Mouse (Mus musculus) lung, postnatal 0 days (tissue): ENCODE measurements around the gene Akap12. TPM values are rescaled to one million over a fixed set of nuclear protein-coding genes. Genes with fewer than 3 reads are reported as not detected.

ENCODE experiments used
- ATAC-seq: fragments of 200-750 bp; cut with Nextera tagmentation; 2 replicates; pipeline ENCODE4 v1.8.0; 2017; ENCODE audit warnings: moderate library complexity
- DNase-seq: peaks from one replicate; pipeline ENCODE4 v3.0.0-alpha.2; 2016; ENCODE audit warnings: low spot score
- H3K27ac ChIP-seq: fragments of 300-500 bp; sonication (generic); 2 replicates; pipeline ENCODE4 v1.5.1; 2014; ENCODE audit warnings: antibody characterized with exemption, mild to moderate bottlenecking, low read length, mixed read lengths
- H3K27me3 ChIP-seq: fragments of 300-500 bp; sonication (generic); replicated peaks from 2 replicates; pipeline ENCODE4 v1.6.1; 2014; ENCODE audit warnings: low read length, mixed read lengths; ENCODE audit not compliant: insufficient read depth
- H3K36me3 ChIP-seq: fragments of 300-500 bp; sonication (generic); 2 replicates; pipeline ENCODE4 v1.6.1; 2014; ENCODE audit warnings: low read length, mixed read lengths; ENCODE audit not compliant: insufficient read depth
- H3K4me1 ChIP-seq: fragments of 300-500 bp; sonication (generic); 2 replicates; pipeline ENCODE4 v1.6.1; 2014; ENCODE audit warnings: antibody characterized with exemption, low read depth, low read length, mixed read lengths; ENCODE audit not compliant: insufficient read depth
- H3K4me2 ChIP-seq: fragments of 300-500 bp; sonication (generic); replicated peaks from 2 replicates; pipeline ENCODE4 v1.6.1; 2014; ENCODE audit warnings: low read depth, mild to moderate bottlenecking, low read length, moderate library complexity, mixed read lengths
- H3K4me3 ChIP-seq: fragments of 300-500 bp; sonication (generic); 2 replicates; pipeline ENCODE4 v1.5.1; 2014; ENCODE audit warnings: low read depth, low read length
- H3K9ac ChIP-seq: fragments of 300-500 bp; sonication (generic); replicated peaks from 2 replicates; pipeline ENCODE4 v1.6.1; 2014; ENCODE audit warnings: low read depth, mild to moderate bottlenecking
- H3K9me3 ChIP-seq: fragments of 300-500 bp; sonication (generic); 2 replicates; pipeline ENCODE4 v1.6.1; 2016; ENCODE audit warnings: low read length, mixed read lengths
- CTCF ChIP-seq: IDR thresholded peaks from 2 replicates; pipeline ENCODE4 v1.5.1; 2016; ENCODE audit warnings: antibody characterized with exemption, mild to moderate bottlenecking
- EP300 ChIP-seq: IDR thresholded peaks from 2 replicates; pipeline ENCODE4 v1.6.1; 2016; ENCODE audit warnings: antibody characterized with exemption, mild to moderate bottlenecking, control low read depth
- WGBS: fragments of 180-500 bp; shearing (Covaris S2); extraction: QIAGEN DNeasy Blood & Tissue Kit; methylation state at CpG from one replicate; pipeline ENCODE4 v1.1.7; 2014; 5-methylcytosine and 5-hydroxymethylcytosine counted together
- polyA plus RNA-seq: library from polyadenylated mRNA; unstranded; fragments of >200 nt; fragmentation: Nextera tagmentation; extraction: Ambion mirVana; gene quantifications from 2 replicates; pipeline ENCODE4 v1.2.1, GENCODE M21; 2015

Gene Akap12
- polyA plus RNA-seq, 1 experiment from 2014 or later, result 49.7 TPM

DNA sequence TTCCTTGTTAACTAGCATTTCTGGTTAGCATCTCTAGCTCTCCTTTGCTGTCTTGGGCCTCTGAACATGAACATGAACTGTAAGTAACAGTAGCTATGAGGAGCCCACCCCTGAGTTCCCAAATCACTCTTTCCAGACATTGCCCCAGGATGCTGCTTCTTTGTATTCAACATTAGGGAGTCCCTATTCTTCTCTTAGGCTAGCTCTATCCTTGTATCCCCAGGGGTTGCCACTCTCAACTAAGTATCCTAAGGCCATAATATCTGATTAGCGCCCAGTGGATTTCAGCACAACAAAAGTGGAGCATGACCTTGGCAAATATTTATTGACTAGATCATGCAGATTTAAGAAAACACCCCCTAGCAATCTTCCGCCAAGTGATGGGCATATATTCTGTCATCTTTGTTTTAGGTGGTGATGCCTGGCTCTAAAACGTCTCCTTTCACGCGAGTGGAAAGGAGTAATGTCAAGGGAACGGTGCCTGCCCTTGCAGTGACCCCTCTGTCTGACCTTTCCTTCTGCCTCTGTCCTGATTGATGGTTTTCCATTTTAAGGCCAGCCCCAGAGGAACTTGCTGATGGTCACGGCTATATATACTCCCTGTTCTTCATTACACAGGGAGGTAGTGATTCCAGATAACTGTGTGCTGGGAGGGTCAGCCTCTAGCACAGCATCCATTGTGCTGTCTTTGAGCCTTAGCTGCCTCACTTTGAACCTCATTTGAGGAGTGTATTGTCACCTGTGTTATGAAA lies 66.2 kb downstream of the Akap12 start:
- WGBS, result 69% methylated on average over 7 of the region's 7 CpGs
- TF ChIP-seq CTCF (no peak), EP300 (no peak)
- no peaks in the 10 kb centered on the region for H3K27me3 ChIP-seq
- H3K4me1 ChIP-seq, result no peaks in the 10 kb centered on the region
- H3K27ac ChIP-seq, result no peak overlapping the region
- no peak overlapping the region for H3K9ac ChIP-seq
- H3K4me3 ChIP-seq, result no peak overlapping the region
- ATAC-seq (no peak), DNase-seq (no peak)
- no peak overlapping the region for H3K4me2 ChIP-seq
- H3K36me3 ChIP-seq, result no peaks in the 10 kb centered on the region
- no peaks in the 10 kb centered on the region for H3K9me3 ChIP-seq

DNA sequence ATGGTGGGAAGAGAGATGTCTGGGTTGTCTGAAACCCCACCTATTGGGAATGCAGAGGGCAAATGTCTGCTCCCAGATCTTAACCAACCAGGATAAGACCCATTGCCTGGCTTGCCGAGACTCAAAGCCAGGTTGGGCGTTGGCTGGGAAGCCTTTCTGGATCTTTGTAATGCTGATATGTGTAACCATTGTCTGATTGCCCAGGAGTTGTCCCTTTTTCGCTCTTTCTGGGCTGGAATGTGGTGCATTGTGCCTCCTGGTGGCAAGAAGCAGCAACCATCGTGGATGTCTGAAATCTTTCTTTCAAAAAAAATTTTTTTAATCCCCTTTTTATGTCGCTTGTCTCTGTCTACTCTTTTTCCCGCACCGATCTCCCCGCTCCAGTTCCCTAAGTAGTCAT lies 67.1 kb downstream of the Akap12 start:
- Histone ChIP-seq H3K4me3 (no peak overlapping the region), H3K9ac (peak overlapping the region; percentile 52; the same call in 1 of the 2 replicates), H3K27ac (peak overlapping the region; percentile 63; the same call in 1 of the 2 replicates), H3K27me3 (no peaks in the 10 kb centered on the region), H3K4me1 (no peaks in the 10 kb centered on the region), H3K4me2 (peak overlapping the region; percentile 61), H3K9me3 (no peaks in the 10 kb centered on the region), H3K36me3 (no peaks in the 10 kb centered on the region)
- TF ChIP-seq EP300 (peak; percentile 40; the same call in 1 of the 2 replicates), CTCF (peak; percentile 89)
- 8% methylated on average over 8 of the region's 8 CpGs for WGBS
- ATAC-seq (0 out of 2 replicates have a peak, but pooled peaks have one; percentile 24), DNase-seq (peak; percentile 87)

DNA sequence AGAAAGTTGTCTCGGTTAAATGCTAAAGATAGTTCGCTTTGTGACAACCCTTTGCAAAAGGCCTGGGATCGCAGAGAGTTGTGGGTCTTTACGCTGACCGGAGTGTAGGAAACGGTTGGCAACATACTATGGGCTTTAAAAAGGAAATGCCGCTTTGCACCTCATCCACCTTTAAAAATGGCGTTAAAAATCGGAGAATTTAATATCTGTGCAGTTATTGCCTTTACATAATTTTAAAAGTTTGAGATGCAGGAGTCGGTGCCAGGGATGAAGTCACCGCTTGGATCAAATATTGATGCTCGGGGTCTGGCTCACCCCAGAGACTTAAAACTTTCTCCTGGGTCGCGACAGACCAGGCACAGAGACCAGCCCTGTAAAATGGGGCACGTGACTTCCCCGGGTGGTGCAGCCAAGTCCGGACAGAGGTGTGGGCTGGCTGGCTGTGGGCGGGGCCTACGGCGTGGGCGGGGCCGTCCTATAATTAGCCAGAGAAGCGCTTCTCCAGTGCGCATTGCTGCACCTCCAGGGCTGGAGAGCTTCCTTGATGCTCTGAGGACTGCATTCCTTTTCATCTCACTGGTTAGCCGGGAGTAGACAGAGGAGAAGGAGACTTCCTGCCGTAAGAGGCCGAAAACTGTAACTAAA lies 68.0 kb downstream of the Akap12 start:
- WGBS, result 3% methylated on average over 27 of the region's 27 CpGs
- Histone ChIP-seq H3K27ac (peak overlapping the region; percentile 63), H3K4me2 (peak overlapping the region; percentile 61), H3K36me3 (no peaks in the 10 kb centered on the region), H3K9ac (peak overlapping the region; percentile 52), H3K4me1 (no peaks in the 10 kb centered on the region), H3K4me3 (peak overlapping the region; percentile 49), H3K9me3 (no peaks in the 10 kb centered on the region), H3K27me3 (no peaks in the 10 kb centered on the region)
- ATAC-seq (peak; percentile 96), DNase-seq (peak; percentile 90)
- TF ChIP-seq CTCF (no peak), EP300 (no peak)

DNA sequence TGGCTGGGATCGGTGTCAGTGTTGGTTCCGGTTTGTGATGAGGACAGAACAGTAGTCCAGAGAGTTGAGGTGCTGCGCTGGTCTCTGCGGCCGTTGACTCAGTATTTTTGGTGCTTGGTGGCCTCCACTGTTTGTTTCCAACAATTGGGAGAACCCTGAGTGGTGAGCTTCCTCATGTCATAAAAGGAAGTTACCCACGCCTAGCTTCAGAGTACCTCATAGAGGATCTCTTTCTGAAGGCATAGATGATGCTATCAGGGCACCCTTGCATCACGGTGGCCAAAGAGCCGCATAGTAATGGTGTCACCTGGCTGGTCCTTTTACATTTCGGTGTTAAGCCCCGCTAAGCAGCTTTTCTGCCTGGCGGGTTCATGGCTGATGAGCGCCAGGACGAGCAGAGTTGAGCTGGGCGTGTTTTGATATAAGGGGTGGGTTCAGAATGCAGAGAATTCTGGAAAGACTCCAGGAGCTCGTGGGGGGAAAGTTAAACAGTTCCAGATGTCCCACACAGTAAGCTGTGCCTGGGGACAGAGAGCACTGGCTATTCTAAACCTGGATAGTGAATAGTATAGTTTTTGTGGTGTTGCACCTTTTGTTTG lies 72.8 kb downstream of the Akap12 start:
- TF ChIP-seq CTCF (no peak), EP300 (no peak)
- 0 out of 2 replicates have a peak overlapping the region, but pooled peaks have one; percentile 0 for H3K4me3 ChIP-seq
- H3K4me1 ChIP-seq, result no peaks in the 10 kb centered on the region
- H3K36me3 ChIP-seq, result no peaks in the 10 kb centered on the region
- no peak overlapping the region for H3K27ac ChIP-seq
- peak; percentile 72 for DNase-seq
- H3K9me3 ChIP-seq, result no peaks in the 10 kb centered on the region
- H3K9ac ChIP-seq, result no peak overlapping the region
- H3K4me2 ChIP-seq, result peak overlapping the region; percentile 6; the same call in 1 of the 2 replicates
- 29% methylated on average over 15 of the region's 15 CpGs for WGBS
- H3K27me3 ChIP-seq, result no peaks in the 10 kb centered on the region
- ATAC-seq, result peak; percentile 39

DNA sequence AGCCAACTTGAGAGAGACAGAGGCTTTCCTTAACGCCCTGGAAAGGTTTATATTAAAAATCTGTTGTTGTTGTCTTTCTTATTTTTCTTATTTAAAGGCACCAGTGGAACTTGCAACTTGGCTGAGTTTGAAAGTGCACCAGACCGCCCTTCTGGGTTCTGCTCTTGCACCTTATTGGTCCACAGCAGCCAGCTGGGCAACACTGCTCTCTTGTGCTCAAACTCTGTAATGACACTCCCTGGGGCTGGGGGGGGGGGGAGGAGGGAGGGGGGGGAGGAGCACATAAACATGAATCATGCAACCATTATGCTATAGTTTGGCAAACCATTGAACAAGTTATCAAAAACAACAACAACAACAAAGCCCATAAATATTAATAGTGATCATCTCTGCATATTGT lies 75.2 kb downstream of the Akap12 start:
- Histone ChIP-seq H3K4me3 (no peak overlapping the region), H3K27ac (no peak overlapping the region), H3K36me3 (no peaks in the 10 kb centered on the region), H3K9ac (no peak overlapping the region), H3K27me3 (no peaks in the 10 kb centered on the region), H3K4me1 (no peaks in the 10 kb centered on the region), H3K4me2 (no peak overlapping the region), H3K9me3 (no peaks in the 10 kb centered on the region)
- TF ChIP-seq CTCF (peak; percentile 74), EP300 (no peak)
- ATAC-seq (peak; percentile 66), DNase-seq (peak; percentile 83)
- WGBS, result 13% methylated on average over 2 of the region's 2 CpGs

DNA sequence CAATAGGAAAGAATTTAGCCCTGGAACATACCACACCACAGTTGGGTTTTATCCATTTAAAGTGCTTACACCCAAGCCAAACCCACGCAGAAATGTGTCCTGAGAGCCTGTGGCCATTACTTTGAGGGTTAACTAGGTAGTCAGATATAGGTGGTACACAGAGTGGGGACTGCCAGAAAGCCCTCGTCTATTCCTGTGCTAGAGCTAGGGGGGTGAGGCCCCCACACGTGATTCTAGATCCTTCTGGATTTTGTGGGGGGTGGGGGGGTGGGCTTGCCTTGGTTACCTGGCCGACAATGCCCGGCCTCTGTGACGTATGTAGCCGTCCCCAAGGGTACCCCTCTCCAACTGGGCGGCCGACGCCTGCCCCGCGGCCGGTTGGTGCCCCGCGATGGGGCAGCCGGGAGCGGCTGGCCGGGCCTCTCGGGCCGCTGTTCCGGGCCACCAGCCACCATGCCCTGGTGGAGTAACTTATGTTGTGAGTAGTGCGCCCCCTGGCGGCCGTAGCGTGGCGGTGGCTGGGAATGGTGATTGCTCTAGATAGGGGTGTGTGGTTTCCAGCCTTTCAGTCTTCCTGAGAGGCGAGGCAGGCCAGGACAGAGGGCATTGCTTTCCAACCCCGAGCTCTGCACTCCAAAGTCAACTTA lies 80.4 kb downstream of the Akap12 start:
- H3K4me2 ChIP-seq, result peak overlapping the region; percentile 65
- DNase-seq, result peak; percentile 90
- peak overlapping the region; percentile 23; the same call in 1 of the 2 replicates for H3K9ac ChIP-seq
- no peaks in the 10 kb centered on the region for H3K9me3 ChIP-seq
- ATAC-seq, result peak; percentile 96
- peak; percentile 92 for TF ChIP-seq CTCF
- TF ChIP-seq EP300, result no peak
- 6% methylated on average over 28 of the region's 28 CpGs for WGBS
- H3K27me3 ChIP-seq, result no peaks in the 10 kb centered on the region
- peak overlapping the region; percentile 32; the same call in 1 of the 2 replicates for H3K27ac ChIP-seq
- H3K4me3 ChIP-seq, result peak overlapping the region; percentile 19; the same call in 1 of the 2 replicates
- H3K4me1 ChIP-seq, result no peaks in the 10 kb centered on the region
- H3K36me3 ChIP-seq, result no peaks in the 10 kb centered on the region
